Mouse (Mus musculus) heart, postnatal 25 days (tissue): ENCODE measurements around the gene Cntnap5c. TPM values are rescaled to one million over a fixed set of nuclear protein-coding genes. Genes with fewer than 3 reads are reported as not detected.

Source experiments
- DNase-seq: peaks from one replicate; pipeline ENCODE4 v3.0.0; 2022; ENCODE audit warnings: low spot score
- intact Hi-C: fragments of 180-260 bp; cut with DNase I; formaldehyde crosslinking; loops from one replicate; pipeline ENCODE4 v1.15.1; 2025
- total RNA-seq, 2 experiments: library from RNA; stranded (reverse); gene quantifications; 2 replicates each; pipeline ENCODE4 v1.2.3; 2021

Gene Cntnap5c
- total RNA-seq, 2 experiments from 2014 or later: not detected

- no peak for DNase-seq
- intact Hi-C loops: no loop called here
Measured at GRCm38 (mm10) chr17:58002845-58003244, 233.5 kb downstream of the Cntnap5c start.

- DNase-seq: no peak
- intact Hi-C loops: no loop called here
Measured at GRCm38 (mm10) chr17:58003322-58003721, 234.0 kb downstream of the Cntnap5c start.

- intact Hi-C loops: no loop called here
- DNase-seq: no peak
Measured at GRCm38 (mm10) chr17:58004491-58004890, 235.1 kb downstream of the Cntnap5c start.

- no peak for DNase-seq
- intact Hi-C loops: no loop called here
Measured at GRCm38 (mm10) chr17:58041178-58041577, 271.8 kb downstream of the Cntnap5c start.

GRCm38 (mm10) chr17:58045149-58045548, 275.8 kb downstream of the Cntnap5c start:
- intact Hi-C loops: no loop called here
- DNase-seq: no peak

- intact Hi-C loops: no loop called here
- no peak for DNase-seq
Measured at GRCm38 (mm10) chr17:58069912-58070311, 300.5 kb downstream of the Cntnap5c start.

GRCm38 (mm10) chr17:58082676-58083075, 313.3 kb downstream of the Cntnap5c start:
- no peak for DNase-seq
- intact Hi-C loops: no loop called here

GRCm38 (mm10) chr17:58104505-58104904, 335.1 kb downstream of the Cntnap5c start:
- DNase-seq: no peak
- intact Hi-C loops: no loop called here

- no peak for DNase-seq
- intact Hi-C loops: no loop called here
Measured at GRCm38 (mm10) chr17:58107901-58108300, 338.5 kb downstream of the Cntnap5c start.

GRCm38 (mm10) chr17:58108335-58108734, 339.0 kb downstream of the Cntnap5c start:
- no peak for DNase-seq
- intact Hi-C loops: no loop called here

- intact Hi-C loops: no loop called here
Measured at GRCm38 (mm10) chr17:58187171-58187570, 417.8 kb downstream of the Cntnap5c start.

GRCm38 (mm10) chr17:58201148-58201547, 431.8 kb downstream of the Cntnap5c start:
- intact Hi-C loops: no loop called here
- DNase-seq: no peak

More at GRCm38 (mm10) chr17:58187171-58187570, 417.8 kb downstream of the Cntnap5c start:
- no peak for DNase-seq

- no peak for DNase-seq
- intact Hi-C loops: no loop called here
Measured at GRCm38 (mm10) chr17:58268058-58268457, 498.7 kb downstream of the Cntnap5c start.

GRCm38 (mm10) chr17:58351310-58351709, 581.9 kb downstream of the Cntnap5c start:
- DNase-seq: no peak
- intact Hi-C loops: no loop called here

GRCm38 (mm10) chr17:58356224-58356623, 586.9 kb downstream of the Cntnap5c start:
- DNase-seq: no peak
- intact Hi-C loops: no loop called here

- DNase-seq: no peak
- intact Hi-C loops: no loop called here
Measured at GRCm38 (mm10) chr17:58363582-58364267, 594.4 kb downstream of the Cntnap5c start.

- intact Hi-C loops: no loop called here
- no peak for DNase-seq
Measured at GRCm38 (mm10) chr17:58370089-58370488, 600.7 kb downstream of the Cntnap5c start.

- no peak for DNase-seq
- intact Hi-C loops: no loop called here
Measured at GRCm38 (mm10) chr17:58407769-58408168, 638.4 kb downstream of the Cntnap5c start.

- intact Hi-C loops: no loop called here
- DNase-seq: no peak
Measured at GRCm38 (mm10) chr17:58408756-58409155, 639.4 kb downstream of the Cntnap5c start.

- no peak for DNase-seq
- intact Hi-C loops: no loop called here
Measured at GRCm38 (mm10) chr17:58437443-58437842, 668.1 kb downstream of the Cntnap5c start.
